Mouse (Mus musculus): ENCODE measurements at regions not wholly inside any gene's neighbourhood (a gene's known extent, or its start where the extent isn't known, plus 50 kb on each side); places are given as distances from the start of the nearest gene placed in this dataset.

DNA sequence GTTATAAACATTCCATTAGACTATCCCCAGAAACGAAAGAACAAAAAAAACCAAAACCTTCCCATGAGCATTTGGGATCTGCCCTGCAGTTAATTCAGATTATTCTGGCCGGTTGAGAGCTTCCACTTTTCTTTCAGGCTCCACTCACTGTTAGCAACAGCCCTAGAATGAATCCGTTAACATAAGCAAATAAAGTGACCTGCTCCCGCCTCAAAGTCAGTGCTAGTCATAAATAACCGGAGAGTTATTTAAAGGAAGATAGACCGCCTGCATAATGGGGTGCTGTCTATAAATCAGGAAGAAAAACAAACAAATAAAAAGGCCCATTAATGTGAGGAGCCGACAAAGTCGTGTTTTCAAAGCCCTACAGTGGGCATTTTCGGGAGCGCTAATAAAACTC is 103.3 kb downstream of the Tbx4 start:
- TF ChIP-seq ZC3H11A (IDR thresholded peaks at IDR 0.05; ENCODE audit: borderline replicate concordance, low read depth, low read length): no peak
- TF ChIP-seq MAFK (IDR thresholded peaks at IDR 0.05; ENCODE audit: insufficient read depth, low read depth, low read length): no peak
- TF ChIP-seq ZNF384 (IDR thresholded peaks at IDR 0.05; ENCODE audit: low read depth, low read length): no peak
- TF ChIP-seq CHD2 (IDR thresholded peaks at IDR 0.05; ENCODE audit: low read depth, low read length): no peak
- no peak for TF ChIP-seq HCFC1 (IDR thresholded peaks at IDR 0.05; ENCODE audit: borderline replicate concordance, insufficient read depth, low read length)
- H3K36me3 ChIP-seq (ENCODE audit: control insufficient read depth, insufficient read depth, low read length, poor library complexity, severe bottlenecking): no peaks in the 10 kb centered on the region
- no peaks in the 10 kb centered on the region for H3K4me1 ChIP-seq (ENCODE audit: control insufficient read depth in 2 of 2, insufficient read depth in 2 of 2, low read length in 2 of 2, poor library complexity in 1 of 2)
- in situ Hi-C loops (cut with MboI; ENCODE audit: low sequenced_read_pairs in 2 of 2, unreplicated experiment in 2 of 2): loop anchor here in 1 of 2 experiments (10.0 kb wide), 1 partner anchor 135 kb away; the partner anchor contains the start of gene Gm11444
- H3K9me3 ChIP-seq (ENCODE audit: control insufficient read depth, insufficient read depth, low read depth, low read length): no peaks in the 10 kb centered on the region
- H3K9ac ChIP-seq (ENCODE audit: insufficient read depth, low read depth, low read length, poor library complexity, severe bottlenecking): no peak overlapping the region
- no peak overlapping the region for H3K4me3 ChIP-seq (ENCODE audit: insufficient read depth in 1 of 2, low read depth in 1 of 2, low read length in 2 of 2, poor library complexity in 1 of 2, severe bottlenecking in 1 of 2)
- DNase-seq (ENCODE audit: low read depth, low spot score): no peak
- no peak overlapping the region for H3K27ac ChIP-seq (ENCODE audit: insufficient read depth, low read depth, low read length, poor library complexity, severe bottlenecking)

- Histone ChIP-seq H3K9ac (ENCODE audit: insufficient read depth, low read depth, low read length, poor library complexity, severe bottlenecking) (no peak overlapping the region), H3K27ac (ENCODE audit: insufficient read depth, low read depth, low read length, poor library complexity, severe bottlenecking) (no peak overlapping the region), H3K4me3 (ENCODE audit: insufficient read depth in 1 of 2, low read depth in 1 of 2, low read length in 2 of 2, poor library complexity in 1 of 2, severe bottlenecking in 1 of 2) (no peak overlapping the region), H3K36me3 (ENCODE audit: control insufficient read depth, insufficient read depth, low read length, poor library complexity, severe bottlenecking) (no peaks in the 10 kb centered on the region), H3K4me1 (ENCODE audit: control insufficient read depth in 2 of 2, insufficient read depth in 2 of 2, low read length in 2 of 2, poor library complexity in 1 of 2) (no peaks in the 10 kb centered on the region), H3K9me3 (ENCODE audit: control insufficient read depth, insufficient read depth, low read depth, low read length) (no peaks in the 10 kb centered on the region)
- in situ Hi-C loops (cut with MboI; ENCODE audit: low sequenced_read_pairs in 2 of 2, unreplicated experiment in 2 of 2): loop anchor here in 1 of 2 experiments (10.0 kb wide), 1 partner anchor 135 kb away; the partner anchor contains the start of gene Gm11444
- TF ChIP-seq HCFC1 (IDR thresholded peaks at IDR 0.05; ENCODE audit: borderline replicate concordance, insufficient read depth, low read length) (no peak), ZC3H11A (IDR thresholded peaks at IDR 0.05; ENCODE audit: borderline replicate concordance, low read depth, low read length) (no peak), MAFK (IDR thresholded peaks at IDR 0.05; ENCODE audit: insufficient read depth, low read depth, low read length) (no peak), ZNF384 (IDR thresholded peaks at IDR 0.05; ENCODE audit: low read depth, low read length) (no peak), CHD2 (IDR thresholded peaks at IDR 0.05; ENCODE audit: low read depth, low read length) (no peak)
- no peak for DNase-seq (ENCODE audit: low read depth, low spot score)
These were observed 103.8 kb downstream of the Tbx4 start for GRCm38 (mm10) chr11:85989940-85990493.

- Histone ChIP-seq H3K36me3 (ENCODE audit: control insufficient read depth, insufficient read depth, low read length, poor library complexity, severe bottlenecking) (no peaks in the 10 kb centered on the region), H3K9ac (ENCODE audit: insufficient read depth, low read depth, low read length, poor library complexity, severe bottlenecking) (no peak overlapping the region), H3K4me1 (ENCODE audit: control insufficient read depth in 2 of 2, insufficient read depth in 2 of 2, low read length in 2 of 2, poor library complexity in 1 of 2) (no peaks in the 10 kb centered on the region), H3K27ac (ENCODE audit: insufficient read depth, low read depth, low read length, poor library complexity, severe bottlenecking) (no peak overlapping the region), H3K9me3 (ENCODE audit: control insufficient read depth, insufficient read depth, low read depth, low read length) (no peaks in the 10 kb centered on the region), H3K4me3 (ENCODE audit: insufficient read depth in 1 of 2, low read depth in 1 of 2, low read length in 2 of 2, poor library complexity in 1 of 2, severe bottlenecking in 1 of 2) (no peak overlapping the region)
- in situ Hi-C loops (cut with MboI; ENCODE audit: low sequenced_read_pairs in 2 of 2, unreplicated experiment in 2 of 2): no loop called here
- no peak for DNase-seq (ENCODE audit: low read depth, low spot score)
- TF ChIP-seq ZNF384 (IDR thresholded peaks at IDR 0.05; ENCODE audit: low read depth, low read length) (no peak), HCFC1 (IDR thresholded peaks at IDR 0.05; ENCODE audit: borderline replicate concordance, insufficient read depth, low read length) (no peak), CHD2 (IDR thresholded peaks at IDR 0.05; ENCODE audit: low read depth, low read length) (no peak), MAFK (IDR thresholded peaks at IDR 0.05; ENCODE audit: insufficient read depth, low read depth, low read length) (no peak)
These were observed 109.3 kb downstream of the Tbx4 start for GRCm38 (mm10) chr11:85995318-85996095.

GRCm38 (mm10) chr11:85996686-85997085 is 110.5 kb downstream of the Tbx4 start:
- H3K36me3 ChIP-seq (ENCODE audit: control insufficient read depth, insufficient read depth, low read length, poor library complexity, severe bottlenecking): no peaks in the 10 kb centered on the region
- no peak overlapping the region for H3K9ac ChIP-seq (ENCODE audit: insufficient read depth, low read depth, low read length, poor library complexity, severe bottlenecking)
- H3K4me1 ChIP-seq (ENCODE audit: control insufficient read depth in 2 of 2, insufficient read depth in 2 of 2, low read length in 2 of 2, poor library complexity in 1 of 2): no peaks in the 10 kb centered on the region
- H3K4me3 ChIP-seq (ENCODE audit: insufficient read depth in 1 of 2, low read depth in 1 of 2, low read length in 2 of 2, poor library complexity in 1 of 2, severe bottlenecking in 1 of 2): no peak overlapping the region
- H3K27ac ChIP-seq (ENCODE audit: insufficient read depth, low read depth, low read length, poor library complexity, severe bottlenecking): no peak overlapping the region
- H3K9me3 ChIP-seq (ENCODE audit: control insufficient read depth, insufficient read depth, low read depth, low read length): no peaks in the 10 kb centered on the region
- in situ Hi-C loops (cut with MboI; ENCODE audit: low sequenced_read_pairs in 2 of 2, unreplicated experiment in 2 of 2): no loop called here
- TF ChIP-seq HCFC1 (IDR thresholded peaks at IDR 0.05; ENCODE audit: borderline replicate concordance, insufficient read depth, low read length) (no peak), ZNF384 (IDR thresholded peaks at IDR 0.05; ENCODE audit: low read depth, low read length) (no peak), CHD2 (IDR thresholded peaks at IDR 0.05; ENCODE audit: low read depth, low read length) (no peak), ZC3H11A (IDR thresholded peaks at IDR 0.05; ENCODE audit: borderline replicate concordance, low read depth, low read length) (no peak), MAFK (IDR thresholded peaks at IDR 0.05; ENCODE audit: insufficient read depth, low read depth, low read length) (no peak)
- no peak for DNase-seq (ENCODE audit: low read depth, low spot score)
